Mouse (Mus musculus): ENCODE results near the gene Lgsn.

DNA sequence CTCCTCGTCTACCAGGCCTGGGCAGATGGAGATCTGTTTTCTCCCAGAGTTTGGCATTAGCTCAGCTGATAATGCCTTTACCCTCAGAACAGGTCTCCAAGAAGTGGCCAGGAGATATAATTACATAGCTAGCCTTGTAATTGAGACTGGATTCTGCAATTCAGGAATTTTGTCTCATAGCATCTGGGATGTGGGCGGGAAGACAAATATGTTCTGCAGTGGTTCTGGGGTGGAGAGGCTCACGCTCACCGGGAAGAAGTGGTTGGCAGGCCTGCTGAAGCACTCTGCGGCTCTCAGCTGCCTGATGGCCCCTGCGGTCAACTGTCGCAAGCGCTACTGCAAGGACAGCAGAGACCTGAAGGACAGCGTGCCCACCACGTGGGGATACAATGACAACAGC is 27.6 kb downstream of the Lgsn start:
- TF ChIP-seq CTCF (conservative IDR thresholded peaks at IDR 0.05; ENCODE audit: insufficient read depth, insufficient read length, low read depth, low read length): no peak
- no peak for TF ChIP-seq POLR2A (IDR thresholded peaks at IDR 0.05; ENCODE audit: low read depth, low read length)
